Mouse (Mus musculus): ENCODE data around the gene Rbm20. TPM values are rescaled to one million over a fixed set of nuclear protein-coding genes. Genes with fewer than 3 reads are reported as not detected.

The Rbm20 gene
- total and polyA plus RNA-seq, 3 experiments, result 143 to 231 (median 194) TPM

DNA sequence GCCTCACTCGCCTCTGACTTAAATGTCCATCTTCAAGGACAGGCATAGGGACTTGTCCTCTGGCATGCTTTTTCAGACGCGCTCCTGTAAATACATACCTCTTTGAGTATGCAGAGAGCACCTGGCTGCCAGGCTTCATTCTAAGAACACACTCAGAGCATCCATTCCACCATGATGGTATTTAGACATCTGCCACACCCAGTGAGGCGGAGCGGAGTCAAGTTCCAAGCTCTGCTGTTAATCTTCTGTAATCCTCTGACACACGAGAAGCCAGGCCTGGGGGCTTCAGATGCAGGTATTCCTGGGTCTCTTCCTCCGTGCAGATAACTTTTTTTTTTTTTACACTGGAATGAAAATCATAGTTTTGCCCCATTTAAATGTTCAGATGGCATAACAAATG, 182.5 kb downstream of the Rbm20 start:
- WGBS, result 79% methylated on average over 7 of the region's 7 CpGs
- no peak for DNase-seq
- H3K4me1 ChIP-seq (ENCODE audit: control insufficient read depth, insufficient read depth, low read length), result peaks cover 4% of the 10 kb centered on the region
- no peak overlapping the region for H3K9ac ChIP-seq (ENCODE audit: low read depth, low read length)
- H3K27me3 ChIP-seq (ENCODE audit: control insufficient read depth, insufficient read depth, low read length), result no peaks in the 10 kb centered on the region
- TF ChIP-seq POLR2A (IDR thresholded peaks at IDR 0.05; ENCODE audit: insufficient read depth, low read depth, low read length) (no peak), EP300 (IDR thresholded peaks at IDR 0.05; ENCODE audit: insufficient read depth, low read depth, low read length) (no peak), CTCF (IDR thresholded peaks at IDR 0.05) (no peak)
- no peak overlapping the region for H3K4me3 ChIP-seq
- intact Hi-C loops (cut with DNase I), result no loop called here
- no peaks in the 10 kb centered on the region for H3K79me2 ChIP-seq (replicated peaks; ENCODE audit: control insufficient read depth, insufficient read depth, low read length)
- H3K36me3 ChIP-seq (ENCODE audit: control insufficient read depth, insufficient read depth, low read length), result peaks cover 2% of the 10 kb centered on the region; the same call in 1 of the 2 replicates
- H3K27ac ChIP-seq, result no peak overlapping the region

DNA sequence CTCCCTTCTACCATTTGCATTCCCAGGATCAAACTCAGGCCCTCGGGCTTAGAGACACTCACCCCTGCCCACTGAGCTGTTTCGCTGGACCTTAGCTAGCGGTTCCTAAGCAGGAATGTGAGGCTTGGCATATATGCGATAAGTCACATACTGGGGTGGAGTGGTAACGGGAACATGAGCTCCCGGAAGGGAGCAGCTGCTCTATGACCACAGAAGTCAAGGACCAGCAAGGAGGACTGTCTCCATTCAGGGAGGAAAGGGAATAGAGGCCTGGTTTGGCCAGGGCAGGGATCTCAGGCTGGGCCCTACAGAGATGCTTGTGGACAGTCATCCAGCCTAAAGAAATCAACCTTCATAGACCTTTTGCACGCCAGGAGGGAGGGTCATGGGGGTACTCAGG, 184.2 kb downstream of the Rbm20 start:
- Histone ChIP-seq H3K4me1 (ENCODE audit: control insufficient read depth, insufficient read depth, low read length) (peaks cover 1% of the 10 kb centered on the region), H3K79me2 (replicated peaks; ENCODE audit: control insufficient read depth, insufficient read depth, low read length) (no peaks in the 10 kb centered on the region), H3K36me3 (ENCODE audit: control insufficient read depth, insufficient read depth, low read length) (no peaks in the 10 kb centered on the region), H3K9ac (ENCODE audit: low read depth, low read length) (no peak overlapping the region), H3K27ac (no peak overlapping the region), H3K27me3 (ENCODE audit: control insufficient read depth, insufficient read depth, low read length) (no peaks in the 10 kb centered on the region), H3K4me3 (no peak overlapping the region)
- TF ChIP-seq EP300 (IDR thresholded peaks at IDR 0.05; ENCODE audit: insufficient read depth, low read depth, low read length) (no peak), POLR2A (IDR thresholded peaks at IDR 0.05; ENCODE audit: insufficient read depth, low read depth, low read length) (no peak), CTCF (IDR thresholded peaks at IDR 0.05) (no peak)
- intact Hi-C loops (cut with DNase I), result no loop called here
- 78% methylated on average over 7 of the region's 7 CpGs for WGBS
- no peak for DNase-seq

DNA sequence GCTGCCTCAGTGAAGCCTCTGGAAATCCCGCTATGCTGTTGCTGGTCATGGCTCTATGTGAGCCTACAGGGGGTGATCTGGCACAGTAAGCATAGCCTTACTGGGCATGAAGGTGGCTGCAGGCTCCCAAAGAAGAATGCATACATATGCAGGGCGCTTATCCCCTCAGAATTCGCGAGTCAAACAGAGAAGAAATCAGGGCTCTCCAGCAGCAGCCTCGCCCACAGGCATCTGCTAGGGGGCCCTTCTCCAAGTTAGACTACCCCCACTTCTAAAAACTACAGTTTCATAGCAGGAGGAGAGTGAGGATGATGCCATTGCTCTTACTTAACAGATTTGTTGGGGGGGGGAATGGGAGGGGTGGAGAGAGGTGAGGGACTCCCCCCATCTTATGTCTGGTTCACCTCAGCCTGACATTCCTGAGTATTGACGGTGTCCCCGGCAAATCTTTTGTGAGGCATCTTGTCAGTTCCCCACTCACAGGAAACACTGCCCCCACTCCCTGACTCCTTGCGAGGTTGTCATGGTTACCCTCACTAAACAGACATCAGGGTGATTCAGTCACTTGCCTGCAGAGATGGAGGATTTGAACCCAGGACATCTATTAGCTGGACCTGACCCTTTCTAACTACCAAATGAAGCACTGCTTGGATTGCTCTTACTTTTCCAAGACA, 185.6 kb downstream of the Rbm20 start:
- Histone ChIP-seq H3K36me3 (ENCODE audit: control insufficient read depth, insufficient read depth, low read length) (no peaks in the 10 kb centered on the region), H3K79me2 (replicated peaks; ENCODE audit: control insufficient read depth, insufficient read depth, low read length) (no peaks in the 10 kb centered on the region), H3K4me1 (ENCODE audit: control insufficient read depth, insufficient read depth, low read length) (no peaks in the 10 kb centered on the region), H3K9ac (ENCODE audit: low read depth, low read length) (no peak overlapping the region), H3K27ac (no peak overlapping the region), H3K27me3 (ENCODE audit: control insufficient read depth, insufficient read depth, low read length) (no peaks in the 10 kb centered on the region), H3K4me3 (no peak overlapping the region)
- intact Hi-C loops (cut with DNase I), result no loop called here
- TF ChIP-seq POLR2A (IDR thresholded peaks at IDR 0.05; ENCODE audit: insufficient read depth, low read depth, low read length) (no peak), EP300 (IDR thresholded peaks at IDR 0.05; ENCODE audit: insufficient read depth, low read depth, low read length) (no peak), CTCF (IDR thresholded peaks at IDR 0.05) (no peak)
- DNase-seq, result no peak
- 57% methylated on average over 8 of the region's 8 CpGs for WGBS

DNA sequence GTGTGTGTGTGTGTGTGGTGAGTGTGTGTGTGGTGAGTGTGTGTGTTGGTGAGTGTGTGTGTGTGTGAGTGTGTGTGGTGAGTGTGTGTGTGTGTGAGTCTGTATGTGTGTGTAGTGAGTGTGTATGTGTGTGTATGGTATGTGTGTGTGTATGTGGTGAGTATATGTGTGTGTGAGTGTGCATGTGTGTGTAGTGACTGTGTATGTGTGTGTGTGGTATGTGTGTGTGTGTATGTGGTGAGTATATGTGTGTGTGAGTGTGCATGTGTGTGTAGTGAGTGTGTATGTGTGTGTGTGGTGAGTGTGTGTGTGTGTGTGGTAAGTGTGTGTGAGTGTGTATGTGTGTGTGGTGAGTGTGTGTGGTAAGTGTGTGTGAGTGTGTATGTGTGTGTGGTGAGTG, 190.1 kb downstream of the Rbm20 start:
- Histone ChIP-seq H3K4me3 (no peak overlapping the region), H3K36me3 (ENCODE audit: control insufficient read depth, insufficient read depth, low read length) (no peaks in the 10 kb centered on the region), H3K27ac (no peak overlapping the region), H3K79me2 (replicated peaks; ENCODE audit: control insufficient read depth, insufficient read depth, low read length) (no peaks in the 10 kb centered on the region), H3K27me3 (ENCODE audit: control insufficient read depth, insufficient read depth, low read length) (no peaks in the 10 kb centered on the region), H3K9ac (ENCODE audit: low read depth, low read length) (no peak overlapping the region), H3K4me1 (ENCODE audit: control insufficient read depth, insufficient read depth, low read length) (no peaks in the 10 kb centered on the region)
- DNase-seq, result no peak
- no peak for TF ChIP-seq CTCF (IDR thresholded peaks at IDR 0.05)
- no peak for TF ChIP-seq EP300 (IDR thresholded peaks at IDR 0.05; ENCODE audit: insufficient read depth, low read depth, low read length)
- TF ChIP-seq POLR2A (IDR thresholded peaks at IDR 0.05; ENCODE audit: insufficient read depth, low read depth, low read length), result no peak
- intact Hi-C loops (cut with DNase I), result no loop called here

DNA sequence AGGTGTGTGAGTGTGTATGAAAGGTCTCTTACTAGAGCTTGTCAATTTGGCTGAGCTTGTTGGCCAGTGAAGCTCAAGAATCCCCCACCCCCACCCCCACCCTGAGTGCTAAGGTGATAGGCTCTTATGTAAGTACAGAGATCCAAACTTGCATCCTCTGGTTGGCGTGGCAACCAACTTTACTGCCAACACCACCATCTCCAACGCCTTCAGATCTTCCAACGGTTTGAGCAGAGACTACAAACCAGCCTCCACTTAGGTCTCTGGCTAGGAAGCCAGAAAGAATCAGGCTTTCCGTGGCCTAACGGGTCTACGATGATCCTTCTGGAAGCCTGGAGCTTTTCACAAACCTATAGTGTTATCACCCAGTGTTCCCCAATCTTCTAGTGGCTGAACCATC, 191.0 kb downstream of the Rbm20 start:
- Histone ChIP-seq H3K4me3 (no peak overlapping the region), H3K27me3 (ENCODE audit: control insufficient read depth, insufficient read depth, low read length) (no peaks in the 10 kb centered on the region), H3K4me1 (ENCODE audit: control insufficient read depth, insufficient read depth, low read length) (no peaks in the 10 kb centered on the region), H3K36me3 (ENCODE audit: control insufficient read depth, insufficient read depth, low read length) (no peaks in the 10 kb centered on the region), H3K9ac (ENCODE audit: low read depth, low read length) (no peak overlapping the region), H3K27ac (no peak overlapping the region), H3K79me2 (replicated peaks; ENCODE audit: control insufficient read depth, insufficient read depth, low read length) (no peaks in the 10 kb centered on the region)
- DNase-seq, result no peak
- intact Hi-C loops (cut with DNase I), result no loop called here
- no peak for TF ChIP-seq CTCF (IDR thresholded peaks at IDR 0.05)
- no peak for TF ChIP-seq POLR2A (IDR thresholded peaks at IDR 0.05; ENCODE audit: insufficient read depth, low read depth, low read length)
- no peak for TF ChIP-seq EP300 (IDR thresholded peaks at IDR 0.05; ENCODE audit: insufficient read depth, low read depth, low read length)
- 81% methylated on average over 6 of the region's 6 CpGs for WGBS

DNA sequence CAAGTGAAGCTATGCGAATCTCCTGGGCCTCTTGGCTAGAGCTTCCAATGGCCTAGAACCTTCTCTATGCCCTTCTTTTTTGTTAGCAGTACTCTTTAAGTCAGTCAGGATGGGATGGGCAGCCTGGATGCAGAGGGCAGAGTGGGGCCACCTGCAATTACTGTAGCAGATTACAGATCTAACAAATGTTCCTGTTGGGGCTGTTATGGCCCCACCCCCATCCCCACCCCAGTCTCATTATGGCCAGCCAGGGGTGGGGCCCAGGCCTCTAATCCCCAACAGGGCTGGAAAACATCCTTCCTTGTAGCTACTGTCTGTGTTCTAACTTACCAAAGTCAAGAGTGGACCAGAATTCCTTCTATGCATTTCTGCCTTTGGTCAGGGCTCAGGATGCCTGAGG, 191.7 kb downstream of the Rbm20 start:
- no peak overlapping the region for H3K4me3 ChIP-seq
- H3K27ac ChIP-seq, result no peak overlapping the region
- intact Hi-C loops (cut with DNase I), result no loop called here
- H3K27me3 ChIP-seq (ENCODE audit: control insufficient read depth, insufficient read depth, low read length), result no peaks in the 10 kb centered on the region
- TF ChIP-seq CTCF (IDR thresholded peaks at IDR 0.05) (no peak), EP300 (IDR thresholded peaks at IDR 0.05; ENCODE audit: insufficient read depth, low read depth, low read length) (no peak), POLR2A (IDR thresholded peaks at IDR 0.05; ENCODE audit: insufficient read depth, low read depth, low read length) (no peak)
- no peaks in the 10 kb centered on the region for H3K4me1 ChIP-seq (ENCODE audit: control insufficient read depth, insufficient read depth, low read length)
- H3K36me3 ChIP-seq (ENCODE audit: control insufficient read depth, insufficient read depth, low read length), result no peaks in the 10 kb centered on the region
- H3K9ac ChIP-seq (ENCODE audit: low read depth, low read length), result no peak overlapping the region
- no peak for DNase-seq
- 97% methylated on average over 1 of the region's 1 CpGs for WGBS
- H3K79me2 ChIP-seq (replicated peaks; ENCODE audit: control insufficient read depth, insufficient read depth, low read length), result no peaks in the 10 kb centered on the region

Measured in heart, adult 2 months (tissue).